Mouse (Mus musculus) cerebellum, adult 11-12 months (tissue): ENCODE results near the gene Gm49358.

ENCODE experiments used
- DNase-seq: peaks from one replicate; pipeline ENCODE4 v3.0.0; 2022

Gm49358 gene

GRCm38 (mm10) chr10:86778398-86779116 lies 14.8 kb downstream of the Gm49358 start, which contains the start of gene Nt5dc3:
TSS of gene Nt5dc3 (plus strand) at chr10:86779005.
- DNase-seq, result peak; percentile 98

DNA sequence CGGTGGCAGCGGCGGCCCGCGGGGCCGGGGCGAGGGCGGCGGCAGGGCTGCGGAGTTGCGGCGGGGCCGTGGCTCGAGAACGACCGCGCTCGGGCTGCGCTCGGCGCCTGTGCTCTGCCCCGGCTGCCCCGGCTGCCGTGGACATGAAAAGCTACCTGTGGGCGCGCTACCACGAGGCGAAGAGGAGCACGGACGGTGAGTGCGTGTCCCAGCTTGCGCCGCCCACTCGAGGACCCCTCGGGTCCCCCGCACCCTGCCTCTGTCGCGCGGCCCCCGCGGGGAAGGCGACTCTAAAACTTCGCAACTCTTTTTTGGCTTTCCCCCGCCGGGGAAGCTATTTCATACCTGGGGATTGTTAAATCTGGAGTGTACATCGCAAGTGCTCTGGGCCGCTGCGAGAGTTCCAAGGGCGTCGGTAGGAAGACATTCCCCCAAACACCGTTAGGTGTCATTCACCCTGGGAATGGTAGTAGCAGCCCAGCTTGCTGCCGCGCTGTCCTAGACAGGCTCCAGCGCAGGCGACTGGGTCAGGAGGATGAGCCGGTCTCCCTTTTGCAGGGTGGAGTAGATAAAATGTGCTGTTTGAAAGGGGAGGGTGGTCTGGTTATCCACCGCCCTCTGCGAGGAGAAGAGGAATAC lies 15.5 kb downstream of the Gm49358 start:
- no peak for DNase-seq

- peak; percentile 17 for DNase-seq
Measured at GRCm38 (mm10) chr10:86779816-86780500, 16.2 kb downstream of the Gm49358 start.

- no peak for DNase-seq
Measured at GRCm38 (mm10) chr10:86781641-86782040, 17.9 kb downstream of the Gm49358 start.

DNA sequence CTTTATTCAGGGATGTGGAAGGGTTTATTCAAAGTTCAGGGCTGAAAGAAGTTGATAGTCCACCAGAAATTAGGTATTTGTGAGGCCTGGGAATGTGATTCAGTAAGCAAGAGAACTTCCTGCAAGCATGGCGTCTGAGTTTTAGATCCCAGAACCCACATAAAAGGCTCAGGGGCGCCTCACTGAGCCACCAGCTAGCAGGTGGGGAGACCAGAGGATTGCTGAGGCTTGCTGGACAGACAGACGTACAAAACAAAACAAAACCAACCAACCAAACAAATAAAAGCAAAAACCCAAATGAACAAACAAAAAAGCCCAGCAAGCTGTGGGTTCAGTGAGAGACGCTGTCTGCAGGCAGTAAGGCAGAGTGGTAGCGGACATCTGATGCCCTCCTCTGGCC lies 18.9 kb downstream of the Gm49358 start:
- DNase-seq, result no peak

GRCm38 (mm10) chr10:86783561-86783960 lies 19.8 kb downstream of the Gm49358 start:
- no peak for DNase-seq

DNA sequence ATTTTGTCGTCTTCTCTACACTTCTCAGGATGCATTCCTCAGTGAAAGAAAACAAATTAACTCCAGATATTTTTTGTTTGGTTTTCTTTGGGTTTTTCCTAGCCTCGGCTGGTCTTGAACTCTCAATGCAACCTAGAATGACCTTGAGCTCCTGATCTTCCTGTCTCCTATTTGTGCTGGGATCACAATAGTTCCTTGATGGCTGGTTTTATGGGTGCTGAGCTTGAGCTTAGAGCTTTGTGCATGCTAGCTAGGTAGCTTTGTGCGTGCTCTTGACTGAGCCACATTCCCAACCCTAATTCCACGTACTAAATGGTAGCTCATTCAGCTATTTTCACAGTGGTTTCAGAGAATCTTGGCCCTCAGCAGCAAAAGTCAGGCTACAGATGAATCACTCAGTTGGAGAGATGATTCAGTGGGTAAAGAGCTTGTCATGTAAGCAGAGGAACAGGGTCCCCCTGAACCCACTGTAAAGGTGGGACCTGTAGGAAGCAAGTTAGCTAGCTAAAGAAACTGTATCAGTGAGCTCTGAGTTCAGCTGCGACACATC lies 20.4 kb downstream of the Gm49358 start:
- no peak for DNase-seq

DNA sequence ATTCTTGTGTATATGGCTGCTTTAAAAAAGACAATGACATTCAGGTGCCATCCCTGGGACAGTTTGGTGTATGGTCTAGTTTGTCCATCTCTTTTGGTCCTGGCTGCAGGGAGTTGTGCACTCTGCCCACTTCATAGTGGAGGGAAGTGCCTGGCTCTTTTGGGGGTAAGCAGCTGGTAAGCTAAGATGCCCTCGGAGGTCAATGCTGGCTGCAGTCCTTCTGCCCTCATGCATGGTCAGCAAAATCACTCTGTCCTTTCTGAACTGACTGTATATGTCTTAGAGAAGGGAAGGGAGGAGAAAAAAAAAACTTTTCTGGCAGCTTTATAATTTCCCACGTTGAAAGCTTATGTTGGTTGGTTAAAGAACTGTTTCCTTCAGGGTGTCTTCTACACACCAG lies 21.6 kb downstream of the Gm49358 start:
- DNase-seq, result no peak

- DNase-seq, result no peak
Measured at GRCm38 (mm10) chr10:86786083-86786482, 22.3 kb downstream of the Gm49358 start.

DNA sequence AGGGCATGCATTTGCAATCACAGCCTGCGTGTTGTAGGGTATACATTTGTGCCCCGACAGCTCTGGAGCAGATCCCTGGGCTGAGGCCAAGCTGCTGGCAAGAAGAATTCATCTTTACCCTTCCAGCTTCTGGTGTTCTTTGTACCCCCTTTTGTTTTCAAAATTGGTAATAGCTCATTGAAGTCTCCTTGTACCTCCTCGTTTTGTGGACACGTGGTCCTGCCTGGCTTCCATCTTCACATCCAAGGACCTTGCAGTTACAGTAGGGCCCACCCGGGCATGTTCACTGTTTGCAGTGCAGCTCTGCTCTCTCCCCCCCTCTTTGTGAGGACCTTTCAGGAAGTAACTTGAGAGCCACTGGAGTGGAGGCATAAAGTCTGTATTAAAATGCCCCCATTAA lies 24.4 kb downstream of the Gm49358 start:
- no peak for DNase-seq

DNA sequence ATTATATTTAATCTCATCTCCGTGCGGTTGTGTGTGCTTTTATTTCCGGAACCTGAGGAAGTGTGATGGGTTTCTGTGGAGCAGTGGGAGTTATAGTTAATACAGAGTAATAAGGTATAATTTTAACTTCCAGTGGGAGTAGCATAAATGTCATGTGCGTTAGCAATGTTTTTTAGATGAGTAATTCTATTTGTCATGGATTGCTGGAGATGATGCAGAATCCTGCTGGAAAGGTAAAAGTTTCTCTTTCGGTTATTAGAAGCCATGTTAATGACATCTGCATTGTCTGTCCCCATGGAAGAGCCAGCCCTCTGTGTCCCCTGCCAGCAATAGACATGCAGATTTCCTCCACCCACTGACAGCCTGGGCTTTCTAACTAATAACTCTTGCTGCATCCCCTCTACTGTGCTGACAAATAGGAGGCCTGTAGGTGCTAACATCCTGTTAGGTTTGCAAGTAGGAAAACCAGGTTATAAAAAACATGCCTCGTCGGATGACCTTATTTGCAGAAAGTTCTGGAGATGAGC lies 25.4 kb downstream of the Gm49358 start:
- DNase-seq, result no peak

DNA sequence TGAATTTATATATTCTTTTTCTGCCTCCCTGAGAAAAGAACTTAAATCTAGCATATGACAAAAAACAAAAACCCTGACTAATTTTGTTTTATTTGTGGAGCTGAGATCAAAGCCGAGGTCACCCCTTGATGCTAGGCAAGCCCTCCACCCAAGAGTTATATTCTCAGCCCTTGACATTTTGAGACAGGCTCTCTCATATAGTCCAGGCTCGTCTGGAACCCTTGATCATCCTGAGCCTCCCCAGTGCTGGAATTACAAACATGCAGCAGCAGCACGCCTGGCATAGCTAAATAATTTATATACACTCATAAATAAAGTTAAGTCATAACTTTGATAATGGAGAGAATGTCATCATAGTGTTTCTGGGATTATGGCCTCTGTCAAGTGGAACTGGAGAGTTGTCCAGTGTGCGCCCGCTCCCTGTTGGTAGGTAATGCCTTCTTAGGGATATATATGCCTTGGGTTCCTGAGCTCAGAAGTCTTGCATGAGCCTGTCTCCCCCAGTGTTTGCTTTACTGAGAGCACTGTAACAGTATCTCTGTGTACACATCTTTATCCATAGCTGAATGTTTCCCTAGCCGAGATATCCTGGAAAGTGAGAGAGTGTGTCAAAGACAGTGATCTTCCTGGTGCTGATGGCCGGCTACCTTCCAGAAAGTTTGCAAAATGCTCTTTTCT lies 27.9 kb downstream of the Gm49358 start:
- DNase-seq, result no peak

- no peak for DNase-seq
Measured at GRCm38 (mm10) chr10:86793509-86793951, 29.8 kb downstream of the Gm49358 start.

DNA sequence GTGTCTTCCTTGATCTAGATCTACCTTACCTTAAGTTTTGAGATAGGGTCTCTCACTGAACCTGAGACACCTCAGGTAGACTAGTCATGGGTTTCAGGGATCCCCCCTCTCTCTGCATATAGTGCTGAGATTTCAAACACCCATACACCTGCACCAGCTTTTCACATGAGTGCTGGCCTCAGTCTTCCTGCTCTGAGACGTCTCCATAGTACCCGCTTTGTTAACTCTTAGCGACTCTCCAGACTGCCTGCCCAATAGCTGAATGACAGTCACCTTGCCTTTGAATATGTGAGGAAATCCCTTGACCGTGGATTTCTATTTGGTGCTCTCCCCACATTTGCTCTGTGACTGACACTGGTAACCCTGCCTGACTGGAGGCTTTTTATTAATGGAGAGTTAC lies 30.4 kb downstream of the Gm49358 start:
- DNase-seq, result no peak

DNA sequence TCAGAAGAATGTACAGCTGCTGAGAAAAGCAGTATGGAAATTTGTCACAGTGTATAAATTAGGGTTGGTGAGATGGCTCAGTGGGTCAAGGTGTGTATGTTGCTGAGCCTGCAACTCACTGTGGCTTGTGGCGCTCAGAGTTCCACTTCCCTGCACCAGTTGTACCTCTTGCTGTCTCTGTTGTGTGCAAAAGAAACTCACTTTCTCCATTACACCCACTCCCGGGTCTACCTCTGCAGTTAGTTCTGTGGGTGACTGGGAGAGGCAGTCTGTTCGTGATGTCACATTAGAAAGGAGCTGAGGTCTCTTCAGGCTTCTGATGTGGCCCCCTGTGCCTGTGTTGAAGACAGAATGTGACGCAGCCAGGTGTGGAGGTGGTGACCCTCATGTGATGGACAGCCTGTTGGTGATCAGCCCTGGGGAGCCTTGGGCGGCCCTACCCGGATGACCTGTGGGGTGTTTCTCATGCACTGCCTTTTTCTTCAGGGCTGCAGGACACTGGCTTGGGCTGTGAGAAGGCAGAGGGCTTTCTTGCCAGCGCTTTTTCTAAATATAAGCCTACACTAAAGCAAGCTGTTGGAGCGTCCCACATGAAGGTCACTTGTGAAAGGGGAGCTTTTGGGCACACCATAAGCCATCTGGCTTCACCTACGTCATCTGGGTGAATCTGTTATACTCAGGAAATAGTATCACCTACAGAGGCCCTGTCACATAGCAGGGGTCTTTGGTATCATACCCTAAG lies 31.2 kb downstream of the Gm49358 start:
- no peak for DNase-seq

- DNase-seq, result no peak
Measured at GRCm38 (mm10) chr10:86796073-86796741, 32.4 kb downstream of the Gm49358 start.

GRCm38 (mm10) chr10:86807362-86807761 lies 43.6 kb downstream of the Gm49358 start:
- DNase-seq, result no peak

- DNase-seq, result no peak
Measured at GRCm38 (mm10) chr10:86808013-86808758, 44.4 kb downstream of the Gm49358 start.

- DNase-seq, result peak; percentile 48
Measured at GRCm38 (mm10) chr10:86810000-86810399, 46.2 kb downstream of the Gm49358 start.

DNA sequence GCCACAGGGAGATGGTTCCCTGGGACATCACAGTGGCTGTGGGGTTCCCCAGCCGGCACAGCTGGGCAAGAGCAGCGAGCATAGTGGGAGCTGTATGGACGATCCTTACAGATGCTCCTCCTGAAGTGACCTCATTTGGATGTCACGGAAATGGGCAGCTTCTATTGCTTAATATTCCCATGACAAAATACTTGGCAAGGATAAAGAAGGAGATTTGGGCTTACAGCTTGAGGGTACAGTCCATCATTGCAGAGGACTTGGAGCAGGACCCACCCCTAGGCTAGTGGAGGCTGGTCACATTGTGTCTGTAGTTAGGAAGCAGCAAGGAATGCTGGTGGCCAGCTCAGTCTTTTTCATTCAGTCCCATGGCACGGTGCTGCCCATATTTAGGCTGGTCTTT lies 46.8 kb downstream of the Gm49358 start:
- DNase-seq, result no peak
